19 mouse cellular contexts compared by ENCODE assay signal in genomic region chr3:159069957-159070684, GRCm38 (mm10).
A peak's percentile ranks its signal among the peaks of the same experiment; 100 is the strongest.
DNase-seq lines count a peak whose midpoint lies in the region; ATAC-seq lines count a peak whose summit lies in the region.
"Had no signal": no experiment of that assay in that cellular context is flagged by ENCODE, and none has a peak within 500 bp of the region (broad histone marks: within the 10 kb centered on the region; RNA-seq: fewer than 3 reads in every experiment).

No protein-coding gene starts in this region.

- no peak overlapping the region for H3K4me2 ChIP-seq in forebrain, embryonic 15.5 days (replicated peaks)
- no peak overlapping the region for H3K4me2 ChIP-seq in forebrain, embryonic 12.5 days
- no peak overlapping the region for H3K4me2 ChIP-seq in hindbrain, embryonic 11.5 days (replicated peaks; ENCODE audit: low read depth, low read length)
- H3K4me2 ChIP-seq: embryonic facial prominence, embryonic 12.5 days; hindbrain, embryonic 13.5 days had no signal

- H3K4me3 ChIP-seq in forebrain, embryonic 15.5 days: no peak overlapping the region
- H3K4me3 ChIP-seq in forebrain, embryonic 12.5 days (replicated peaks): no peak overlapping the region
- H3K4me3 ChIP-seq in hindbrain, embryonic 11.5 days (ENCODE audit: low read depth, low read length): no peak overlapping the region
- H3K4me3 ChIP-seq: embryonic facial prominence, embryonic 12.5 days; heart, embryonic 10.5 days; hindbrain, embryonic 13.5 days had no signal

- no peak overlapping the region for H3K9ac ChIP-seq in forebrain, embryonic 15.5 days (replicated peaks)
- no peak overlapping the region for H3K9ac ChIP-seq in forebrain, embryonic 12.5 days
- H3K9ac ChIP-seq in hindbrain, embryonic 11.5 days (ENCODE audit: low read depth, low read length): no peak overlapping the region
- H3K9ac ChIP-seq: embryonic facial prominence, embryonic 12.5 days; hindbrain, embryonic 13.5 days had no signal

- no peaks in the 10 kb centered on the region for H3K36me3 ChIP-seq in forebrain, embryonic 15.5 days
- H3K36me3 ChIP-seq in forebrain, embryonic 12.5 days (replicated peaks): no peaks in the 10 kb centered on the region
- no peaks in the 10 kb centered on the region for H3K36me3 ChIP-seq in hindbrain, embryonic 11.5 days (ENCODE audit: control insufficient read depth, insufficient read depth, low read length)
- H3K36me3 ChIP-seq: embryonic facial prominence, embryonic 12.5 days; heart, embryonic 10.5 days; hindbrain, embryonic 13.5 days had no signal

- peak; percentile 24 for DNase-seq in Muller cell, postnatal 12 days (ENCODE audit: inconsistent ontology term)
- DNase-seq in brain, embryonic 18.5 days (ENCODE audit: low read depth, low spot score): peak; percentile 16
- peak; percentile 2 for DNase-seq in mesoderm, embryonic 11.5 days (ENCODE audit: low read depth, low spot score)
- DNase-seq in hindbrain, embryonic 11.5 days (ENCODE audit: low spot score): no peak
- DNase-seq: adrenal gland, postnatal 14 days; cerebellum, adult 9-10 months; cerebellum, postnatal 25 days; gastrocnemius, postnatal 36 days; heart, adult 11 months; heart, postnatal 10 days; heart, postnatal 4 days; kidney, adult 18-20 months had no signal

- no peaks in the 10 kb centered on the region for H3K27me3 ChIP-seq in forebrain, embryonic 15.5 days
- no peaks in the 10 kb centered on the region for H3K27me3 ChIP-seq in forebrain, embryonic 12.5 days
- no peaks in the 10 kb centered on the region for H3K27me3 ChIP-seq in hindbrain, embryonic 11.5 days (ENCODE audit: control insufficient read depth, insufficient read depth, low read length)
- H3K27me3 ChIP-seq: embryonic facial prominence, embryonic 12.5 days; hindbrain, embryonic 13.5 days had no signal

- H3K27ac ChIP-seq in forebrain, embryonic 15.5 days (replicated peaks): no peak overlapping the region
- no peak overlapping the region for H3K27ac ChIP-seq in forebrain, embryonic 12.5 days
- no peak overlapping the region for H3K27ac ChIP-seq in hindbrain, embryonic 11.5 days (ENCODE audit: low read depth, low read length)
- H3K27ac ChIP-seq: embryonic facial prominence, embryonic 12.5 days; heart, embryonic 10.5 days; hindbrain, embryonic 13.5 days; hindbrain, postnatal 0 days had no signal

- no peaks in the 10 kb centered on the region for H3K4me1 ChIP-seq in forebrain, embryonic 15.5 days
- no peaks in the 10 kb centered on the region for H3K4me1 ChIP-seq in forebrain, embryonic 12.5 days
- no peaks in the 10 kb centered on the region for H3K4me1 ChIP-seq in hindbrain, embryonic 11.5 days (replicated peaks; ENCODE audit: control insufficient read depth, insufficient read depth, low read length)
- H3K4me1 ChIP-seq: embryonic facial prominence, embryonic 12.5 days; heart, embryonic 10.5 days; hindbrain, embryonic 13.5 days had no signal

- no peaks in the 10 kb centered on the region for H3K9me3 ChIP-seq in forebrain, embryonic 15.5 days
- H3K9me3 ChIP-seq in forebrain, embryonic 12.5 days: no peaks in the 10 kb centered on the region
- H3K9me3 ChIP-seq in hindbrain, embryonic 11.5 days (ENCODE audit: control insufficient read depth, low read length): no peaks in the 10 kb centered on the region
- H3K9me3 ChIP-seq: embryonic facial prominence, embryonic 12.5 days; heart, embryonic 10.5 days; hindbrain, embryonic 13.5 days had no signal

- peak; percentile 96 for ATAC-seq in forebrain, embryonic 15.5 days (replicated peaks)
- no peak for ATAC-seq in forebrain, embryonic 12.5 days (ENCODE audit: low FRiP score)
- ATAC-seq in activated CD4-positive, CD25-positive, alpha-beta regulatory T cell, adult 4 months: no peak
- no peak for ATAC-seq in hindbrain, embryonic 11.5 days (ENCODE audit: low FRiP score)
- ATAC-seq: hindbrain, postnatal 0 days had no signal
